Mouse (Mus musculus) limb, embryonic 14.5 days (tissue): ENCODE data around the gene Taok1. TPM values are rescaled to one million over a fixed set of nuclear protein-coding genes. Genes with fewer than 3 reads are reported as not detected.
A peak's percentile ranks its signal among the peaks of the same experiment; 100 is the strongest.
"Not testable (repeated sequence)": the region's sequence is repeated elsewhere in the genome, so short reads cannot be mapped to it uniquely, and the experiment has no call there.

ENCODE experiments used
- ATAC-seq: fragments of 200-750 bp; cut with Nextera tagmentation; 2 replicates; pipeline ENCODE4 v1.8.0; 2017; ENCODE audit warnings: low read depth, moderate number of reproducible peaks, moderate TSS enrichment; ENCODE audit not compliant: low FRiP score
- DNase-seq: peaks from one replicate; pipeline ENCODE4 v3.0.0-alpha.2; 2015; ENCODE audit warnings: low spot score
- H3K27ac ChIP-seq: fragments of 300-500 bp; sonication (generic); replicated peaks from 2 replicates; pipeline ENCODE4 v1.5.1; 2014; ENCODE audit warnings: low read depth, mild to moderate bottlenecking, low read length, moderate library complexity, mixed read lengths
- H3K27me3 ChIP-seq: fragments of 300-500 bp; sonication (generic); 2 replicates; pipeline ENCODE4 v1.6.1; 2014; ENCODE audit warnings: low read length, mixed read lengths; ENCODE audit not compliant: control insufficient read depth, insufficient read depth
- H3K36me3 ChIP-seq: fragments of 300-500 bp; sonication (generic); 2 replicates; pipeline ENCODE4 v1.6.1; 2014; ENCODE audit warnings: mild to moderate bottlenecking, low read length, moderate library complexity, mixed read lengths; ENCODE audit not compliant: control insufficient read depth, insufficient read depth
- H3K4me1 ChIP-seq: fragments of 300-500 bp; sonication (generic); 2 replicates; pipeline ENCODE4 v1.6.1; 2014; ENCODE audit warnings: antibody characterized with exemption, low read length, mixed read lengths; ENCODE audit not compliant: control insufficient read depth, insufficient read depth
- H3K4me2 ChIP-seq: fragments of 300-500 bp; sonication (generic); replicated peaks from 2 replicates; pipeline ENCODE4 v1.6.1; 2014; ENCODE audit warnings: low read depth, mild to moderate bottlenecking, low read length, moderate library complexity; ENCODE audit not compliant: severe bottlenecking
- H3K4me3 ChIP-seq: fragments of 300-500 bp; sonication (generic); replicated peaks from 2 replicates; pipeline ENCODE4 v1.5.1; 2014; ENCODE audit warnings: low read length
- H3K9ac ChIP-seq: fragments of 300-500 bp; sonication (generic); 2 replicates; pipeline ENCODE4 v1.6.1; 2014; ENCODE audit warnings: mild to moderate bottlenecking, low read depth, low read length, moderate library complexity; ENCODE audit not compliant: severe bottlenecking
- H3K9me3 ChIP-seq: fragments of 300-500 bp; sonication (generic); 2 replicates; pipeline ENCODE4 v1.6.1; 2016; ENCODE audit warnings: low read length; ENCODE audit not compliant: control insufficient read depth
- POLR2A ChIP-seq: fragments of 200-500 bp; IDR thresholded peaks from 2 replicates; pipeline ENCODE4 v1.8.0; 2012; ENCODE audit warnings: inconsistent platforms, mild to moderate bottlenecking, moderate library complexity, borderline replicate concordance; ENCODE audit not compliant: insufficient read depth, insufficient read length; ENCODE audit errors: extremely low read depth
- WGBS: fragments of 180-500 bp; shearing (Covaris S2); extraction: QIAGEN DNeasy Blood & Tissue Kit; methylation state at CpG from one replicate; pipeline ENCODE4 v1.1.7; 2014; 5-methylcytosine and 5-hydroxymethylcytosine counted together
- polyA plus RNA-seq, 2 experiments: library from polyadenylated mRNA; depleted of rRNA in 1 of 2; stranded (reverse) in 1 of 2; unstranded in 1 of 2; fragments of >200 nt; fragmentation: Nextera tagmentation in 1 of 2; extraction: Ambion mirVana in 1 of 2; gene quantifications; 2 replicates each; pipeline versions ENCODE4 v1.2.1 to v1.2.3; 2012 to 2014

The Taok1 gene
- 11.8 TPM in 2 replicates for polyA plus RNA-seq (2012; rRNA removed)
- polyA plus RNA-seq (2014; fragmentation: Nextera tagmentation; extraction: Ambion mirVana), result 19.2 and 19.3 TPM in 2 replicates

GRCm38 (mm10) chr11:77607538-77608455, at the start of gene Taok1:
Taok1 (minus strand) TSS chr11:77607815.
- TF ChIP-seq POLR2A, result peak; percentile 91; the same call in 1 of the 2 replicates
- Histone ChIP-seq H3K9ac (peak within 1 kb of the TSS; percentile 99), H3K27ac (peak within 1 kb of the TSS; percentile 95), H3K27me3 (no peaks in the 10 kb centered on the region), H3K9me3 (no peaks in the 10 kb centered on the region), H3K36me3 (peaks cover 6% of the 10 kb centered on the region), H3K4me1 (0 out of 2 replicates have a peak, but pooled peaks cover 6% of the 10 kb centered on the region), H3K4me3 (peak within 1 kb of the TSS; percentile 99), H3K4me2 (peak within 1 kb of the TSS; percentile 82)
- ATAC-seq (peak; percentile 94), DNase-seq (peak; percentile 98)
- WGBS, result 2% methylated on average over 39 of the region's 71 CpGs

- H3K4me2 ChIP-seq, result not testable (repeated sequence)
- 96% methylated on average over 4 of the region's 4 CpGs for WGBS
Observed at GRCm38 (mm10) chr11:77653406-77654190, 46.0 kb upstream of the Taok1 start.

GRCm38 (mm10) chr11:77652484-77652883, 44.9 kb upstream of the Taok1 start:
- H3K4me3 ChIP-seq, result no peak overlapping the region
- H3K9ac ChIP-seq, result no peak overlapping the region
- no peaks in the 10 kb centered on the region for H3K27me3 ChIP-seq
- DNase-seq, result no peak
- no peaks in the 10 kb centered on the region for H3K9me3 ChIP-seq
- WGBS, result 58% methylated on average over 6 of the region's 6 CpGs
- H3K4me1 ChIP-seq, result no peaks in the 10 kb centered on the region
- TF ChIP-seq POLR2A, result no peak
- no peak for ATAC-seq
- no peak overlapping the region for H3K4me2 ChIP-seq
- no peaks in the 10 kb centered on the region for H3K36me3 ChIP-seq
- no peak overlapping the region for H3K27ac ChIP-seq

More at GRCm38 (mm10) chr11:77653406-77654190, 46.0 kb upstream of the Taok1 start:
- not testable (repeated sequence) for H3K36me3 ChIP-seq, H3K4me3 ChIP-seq, H3K27me3 ChIP-seq, H3K9ac ChIP-seq, H3K9me3 ChIP-seq, H3K4me1 ChIP-seq, H3K27ac ChIP-seq, ATAC-seq, DNase-seq

GRCm38 (mm10) chr11:77648878-77649277, 41.3 kb upstream of the Taok1 start:
- 64% methylated on average over 7 of the region's 7 CpGs for WGBS
- no peaks in the 10 kb centered on the region for H3K27me3 ChIP-seq
- H3K9ac ChIP-seq, result no peak overlapping the region
- H3K4me2 ChIP-seq, result no peak overlapping the region
- TF ChIP-seq POLR2A, result no peak
- no peak overlapping the region for H3K27ac ChIP-seq
- no peak overlapping the region for H3K4me3 ChIP-seq
- H3K9me3 ChIP-seq, result no peaks in the 10 kb centered on the region
- H3K36me3 ChIP-seq, result no peaks in the 10 kb centered on the region
- no peaks in the 10 kb centered on the region for H3K4me1 ChIP-seq
- ATAC-seq, result no peak
- no peak for DNase-seq

- H3K27me3 ChIP-seq, result no peaks in the 10 kb centered on the region
- no peak overlapping the region for H3K4me2 ChIP-seq
- H3K4me3 ChIP-seq, result no peak overlapping the region
- WGBS, result 82% methylated on average over 4 of the region's 4 CpGs
- DNase-seq (no peak), ATAC-seq (no peak)
- H3K9ac ChIP-seq, result no peak overlapping the region
- H3K4me1 ChIP-seq, result no peaks in the 10 kb centered on the region
- no peak for TF ChIP-seq POLR2A
- no peaks in the 10 kb centered on the region for H3K36me3 ChIP-seq
- H3K27ac ChIP-seq, result no peak overlapping the region
- H3K9me3 ChIP-seq, result no peaks in the 10 kb centered on the region
Observed at GRCm38 (mm10) chr11:77645481-77645880, 37.9 kb upstream of the Taok1 start.
